Mouse (Mus musculus) testis, adult 2 months (tissue): Measurements from ENCODE around the gene Foxc2.

Experiments used
- CTCF ChIP-seq: fragments of 200-500 bp; IDR thresholded peaks from 2 replicates; pipeline ENCODE4 v1.5.1; 2012; ENCODE audit warnings: low read depth, mild to moderate bottlenecking, inconsistent platforms, low read length, moderate library complexity; ENCODE audit not compliant: control insufficient read depth, insufficient read depth, insufficient replicate concordance
- POLR2A ChIP-seq: fragments of 200-500 bp; IDR thresholded peaks from 2 replicates; pipeline ENCODE4 v1.6.1; 2012; ENCODE audit warnings: low read depth, mild to moderate bottlenecking, inconsistent platforms, low read length, moderate library complexity; ENCODE audit not compliant: control insufficient read depth

- TF ChIP-seq CTCF, result no peak
- TF ChIP-seq POLR2A, result no peak
Measured at GRCm38 (mm10) chr8:121116591-121117185, 717 bp downstream of the Foxc2 start.
